Mouse (Mus musculus) MEL (cell line): ENCODE measurements around the gene S1pr3. TPM values are rescaled to one million over a fixed set of nuclear protein-coding genes. Genes with fewer than 3 reads are reported as not detected.

Experiments used
- DNase-seq: peaks from one replicate; pipeline ENCODE4 v3.0.0; 2011; ENCODE audit warnings: low read depth, low spot score
- H3K27ac ChIP-seq: 2 replicates; pipeline ENCODE4 v1.5.1; 2012; ENCODE audit warnings: low read depth, mild to moderate bottlenecking, control low read depth, low read length, moderate library complexity; ENCODE audit not compliant: control insufficient read depth
- H3K27me3 ChIP-seq, 2 experiments: fragments of 150-350 bp in 1 of 2; sonication (generic) in 1 of 2; 2 replicates each; pipeline ENCODE4 v1.6.1; 2012; ENCODE audit warnings: low read length in 2 of 2, mild to moderate bottlenecking in 2 of 2, improper control_type of control experiment in 1 of 2, moderate library complexity in 1 of 2; ENCODE audit not compliant: insufficient read depth in 2 of 2, control insufficient read depth in 1 of 2
- H3K36me3 ChIP-seq, 2 experiments: 2 replicates each; pipeline ENCODE4 v1.6.1; 2012 to 2014; ENCODE audit warnings: low read length in 2 of 2, improper control_type of control experiment in 1 of 2, inconsistent platforms in 1 of 2, mild to moderate bottlenecking in 1 of 2; ENCODE audit not compliant: insufficient read depth in 2 of 2, control insufficient read depth in 1 of 2
- H3K4me1 ChIP-seq, 2 experiments: fragments of 150-350 bp in 1 of 2; sonication (generic) in 1 of 2; 2 replicates each; pipeline ENCODE4 v1.6.1; 2012; ENCODE audit warnings: low read length in 2 of 2, improper control_type of control experiment in 1 of 2, mild to moderate bottlenecking in 1 of 2; ENCODE audit not compliant: insufficient read depth in 2 of 2, control insufficient read depth in 1 of 2
- H3K4me3 ChIP-seq, 2 experiments: fragments of 150-350 bp in 1 of 2; sonication (generic) in 1 of 2; 2 replicates each; pipeline ENCODE4 v1.5.1; 2012; ENCODE audit warnings: low read depth in 2 of 2, low read length in 2 of 2, mild to moderate bottlenecking in 2 of 2, moderate library complexity in 2 of 2, control low read depth in 1 of 2, improper control_type of control experiment in 1 of 2; ENCODE audit not compliant: control insufficient read depth in 1 of 2, insufficient read depth in 1 of 2
- H3K79me2 ChIP-seq: 2 replicates; pipeline ENCODE4 v1.6.1; 2012; ENCODE audit warnings: mild to moderate bottlenecking, low read length, moderate library complexity; ENCODE audit not compliant: control insufficient read depth, poor library complexity, insufficient read depth
- H3K9ac ChIP-seq: 2 replicates; pipeline ENCODE4 v1.6.1; 2012; ENCODE audit warnings: low read depth, mild to moderate bottlenecking, control low read depth, low read length, moderate library complexity; ENCODE audit not compliant: control insufficient read depth, poor library complexity, severe bottlenecking
- H3K9me3 ChIP-seq: fragments of 150-350 bp; sonication (generic); replicated peaks from 2 replicates; pipeline ENCODE4 v1.6.1; 2012; ENCODE audit warnings: mild to moderate bottlenecking, low read length, improper control_type of control experiment, moderate library complexity; ENCODE audit not compliant: insufficient read depth
- CHD2 ChIP-seq: IDR thresholded peaks from 2 replicates; pipeline ENCODE4 v1.6.1; 2011; ENCODE audit warnings: low read length, improper control_type of control experiment
- CTCF ChIP-seq, 3 experiments: IDR thresholded peaks in 2 of 3; conservative IDR thresholded peaks in 1 of 3; 2 replicates each; pipeline ENCODE4 v1.5.1; 2011 to 2012; ENCODE audit warnings: low read length in 3 of 3, low read depth in 2 of 3, mild to moderate bottlenecking in 2 of 3, improper control_type of control experiment in 1 of 3, inconsistent platforms in 1 of 3, mixed read lengths in 1 of 3, moderate library complexity in 1 of 3; ENCODE audit not compliant: control insufficient read depth in 1 of 3, insufficient read depth in 1 of 3, poor library complexity in 1 of 3, severe bottlenecking in 1 of 3
- E2F4 ChIP-seq: IDR thresholded peaks from 2 replicates; pipeline ENCODE4 v1.6.1; 2011; ENCODE audit warnings: low read depth, low read length, improper control_type of control experiment, borderline replicate concordance
- ETS1 ChIP-seq: IDR thresholded peaks from 2 replicates; pipeline ENCODE4 v1.6.1; 2012; ENCODE audit warnings: low read depth, mild to moderate bottlenecking, inconsistent platforms, low read length, improper control_type of control experiment, moderate library complexity
- GABPA ChIP-seq: IDR thresholded peaks from 2 replicates; pipeline ENCODE4 v1.6.1; 2012; ENCODE audit warnings: low read depth, mild to moderate bottlenecking, inconsistent platforms, low read length, improper control_type of control experiment, moderate library complexity
- JUND ChIP-seq: IDR thresholded peaks from 2 replicates; pipeline ENCODE4 v1.6.1; 2011; ENCODE audit warnings: low read depth, mild to moderate bottlenecking, improper control_type of control experiment, low read length
- MAFK ChIP-seq: IDR thresholded peaks from 2 replicates; pipeline ENCODE4 v1.6.1; 2011; ENCODE audit warnings: low read depth, mild to moderate bottlenecking, low read length, improper control_type of control experiment, borderline replicate concordance
- MEF2A ChIP-seq: IDR thresholded peaks from 2 replicates; pipeline ENCODE4 v1.6.1; 2014; ENCODE audit warnings: low read depth, mild to moderate bottlenecking, inconsistent platforms, low read length, improper control_type of control experiment; ENCODE audit not compliant: poor library complexity, insufficient replicate concordance, severe bottlenecking; ENCODE audit errors: extremely low read depth
- MYB ChIP-seq: IDR thresholded peaks from 2 replicates; pipeline ENCODE4 v1.6.1; 2011; ENCODE audit warnings: mild to moderate bottlenecking, low read depth, low read length, improper control_type of control experiment
- POLR2AphosphoS5 ChIP-seq: IDR thresholded peaks from 2 replicates; pipeline ENCODE4 v1.6.1; 2012; ENCODE audit warnings: low read depth, borderline replicate concordance, mild to moderate bottlenecking, inconsistent platforms, low read length, moderate library complexity, mixed read lengths
- RAD21 ChIP-seq: IDR thresholded peaks from 2 replicates; pipeline ENCODE4 v1.6.1; 2011; ENCODE audit warnings: mild to moderate bottlenecking, low read depth, low read length, improper control_type of control experiment
- RCOR1 ChIP-seq: IDR thresholded peaks from 2 replicates; pipeline ENCODE4 v1.6.1; 2012; ENCODE audit warnings: low read depth, mild to moderate bottlenecking, inconsistent platforms, low read length, improper control_type of control experiment
- TCF12 ChIP-seq: IDR thresholded peaks from 2 replicates; pipeline ENCODE4 v1.6.1; 2014; ENCODE audit warnings: low read depth, mild to moderate bottlenecking, inconsistent platforms, low read length, improper control_type of control experiment, moderate library complexity
- UBTF ChIP-seq: IDR thresholded peaks from 2 replicates; pipeline ENCODE4 v1.6.1; 2012; ENCODE audit warnings: low read depth, mild to moderate bottlenecking, inconsistent platforms, low read length, improper control_type of control experiment, moderate library complexity, borderline replicate concordance; ENCODE audit not compliant: insufficient read depth
- USF1 ChIP-seq: IDR thresholded peaks from 2 replicates; pipeline ENCODE4 v1.6.1; 2014; ENCODE audit warnings: low read depth, mild to moderate bottlenecking, inconsistent platforms, low read length, improper control_type of control experiment, moderate library complexity
- ZC3H11A ChIP-seq: IDR thresholded peaks from 2 replicates; pipeline ENCODE4 v1.6.1; 2012; ENCODE audit warnings: low read depth, mild to moderate bottlenecking, inconsistent platforms, low read length, improper control_type of control experiment
- ZMIZ1 ChIP-seq: IDR thresholded peaks from 2 replicates; pipeline ENCODE4 v1.6.1; 2012; ENCODE audit warnings: low read depth, mild to moderate bottlenecking, inconsistent platforms, low read length, improper control_type of control experiment, moderate library complexity
- ZNF384 ChIP-seq: IDR thresholded peaks from 2 replicates; pipeline ENCODE4 v1.6.1; 2012; ENCODE audit warnings: low read depth, mild to moderate bottlenecking, inconsistent platforms, low read length, improper control_type of control experiment
- polyA plus RNA-seq, 2 experiments: library from polyadenylated mRNA; stranded (reverse) in 1 of 2; unstranded in 1 of 2; fragments of >175 nt in 1 of 2; fragments of >200 nt in 1 of 2; gene quantifications; 2 replicates each; pipeline versions ENCODE4 v1.2.1 to v1.2.4; 2012; ENCODE audit warnings: low replicate concordance in 2 of 2, low read depth in 1 of 2; ENCODE audit not compliant: insufficient read length in 2 of 2, insufficient read depth in 1 of 2, missing spikeins in 1 of 2
- total RNA-seq: library from RNA; depleted of rRNA; stranded (reverse); fragments of 300-350 nt; gene quantifications from 2 replicates; pipeline ENCODE4 v1.2.3, GENCODE M21; 2012

The S1pr3 gene
- total and polyA plus RNA-seq, 3 experiments, result not detected

DNA sequence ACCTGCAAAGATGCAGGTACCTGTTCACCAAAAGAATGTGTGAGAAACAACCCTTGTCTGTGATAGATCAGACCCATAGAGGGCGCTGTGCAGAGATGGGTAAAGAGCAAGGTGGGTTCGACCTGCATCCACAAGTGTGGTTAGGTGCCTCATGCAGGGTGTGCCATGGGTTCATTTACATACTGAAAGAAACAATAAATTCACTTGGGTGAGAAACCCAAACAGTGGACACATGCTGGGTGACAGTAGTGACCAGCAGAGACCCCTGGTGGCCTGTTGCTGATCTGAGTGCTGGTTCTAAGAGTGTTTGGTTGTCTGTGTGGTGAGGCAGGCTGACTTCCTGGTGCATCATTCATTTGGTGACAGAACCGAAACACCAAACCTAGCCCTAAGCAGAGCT is 5.0 kb downstream of the S1pr3 start:
- Histone ChIP-seq H3K27me3 (no peaks in the 10 kb centered on the region), H3K4me3 (no peak overlapping the region), H3K36me3 (no peaks in the 10 kb centered on the region), H3K79me2 (no peaks in the 10 kb centered on the region), H3K27ac (no peak overlapping the region), H3K9me3 (no peaks in the 10 kb centered on the region), H3K4me1 (no peaks in the 10 kb centered on the region), H3K9ac (no peak overlapping the region)
- no peak for DNase-seq
- TF ChIP-seq MAFK (no peak), TCF12 (no peak), JUND (no peak), POLR2AphosphoS5 (no peak), MEF2A (no peak), E2F4 (no peak), CHD2 (no peak), CTCF (IDR thresholded peaks at IDR 0.05 in 2 of 3, conservative IDR thresholded peaks at IDR 0.05 in 1 of 3; ENCODE audit: control insufficient read depth in 1 of 3, insufficient read depth in 1 of 3, low read depth in 2 of 3, low read length in 3 of 3, poor library complexity in 1 of 3, severe bottlenecking in 1 of 3) (no peak), MYB (no peak), ZC3H11A (no peak), ZMIZ1 (no peak), ETS1 (no peak), RAD21 (no peak), UBTF (no peak)

DNA sequence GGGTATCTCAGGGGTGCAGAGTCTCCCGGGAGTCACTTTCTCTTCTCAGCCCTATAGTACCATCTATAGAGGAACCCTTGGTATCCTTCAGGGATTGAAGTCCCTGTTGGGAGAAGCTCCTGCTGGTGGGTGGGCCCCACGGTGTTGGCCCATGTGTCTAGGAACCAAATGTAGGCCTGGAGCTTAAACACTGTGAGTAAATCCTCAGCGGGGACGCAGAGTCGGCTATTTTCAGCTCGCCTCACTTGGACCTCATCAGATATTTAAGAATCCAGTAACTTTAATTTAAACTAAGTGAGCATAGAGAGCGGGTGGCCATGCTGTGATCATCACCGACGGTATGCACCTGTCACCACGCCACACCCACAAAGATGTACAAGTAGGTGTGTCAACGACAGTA is 8.3 kb downstream of the S1pr3 start:
- Histone ChIP-seq H3K27ac (no peak overlapping the region), H3K9ac (no peak overlapping the region), H3K4me3 (no peak overlapping the region), H3K36me3 (no peaks in the 10 kb centered on the region), H3K27me3 (no peaks in the 10 kb centered on the region), H3K4me1 (no peaks in the 10 kb centered on the region), H3K79me2 (no peaks in the 10 kb centered on the region), H3K9me3 (no peaks in the 10 kb centered on the region)
- TF ChIP-seq ZNF384 (no peak), ZC3H11A (no peak), GABPA (no peak), RCOR1 (no peak), USF1 (no peak)
- no peak for DNase-seq
